Mouse (Mus musculus) neural tube, embryonic 13.5 days (tissue): ENCODE results near the gene Mafk. TPM values are rescaled to one million over a fixed set of nuclear protein-coding genes. Genes with fewer than 3 reads are reported as not detected.

Experiments
- microRNA-seq: library from miRNA; unstranded; fragments of <30 nt; microRNA quantifications from one replicate; pipeline ENCODE4, GENCODE M21; 2016
- polyA plus RNA-seq: library from polyadenylated mRNA; unstranded; fragments of >200 nt; fragmentation: Nextera tagmentation; extraction: Ambion mirVana; gene quantifications from 2 replicates; pipeline ENCODE4 v1.2.1, GENCODE M21; 2015

Mafk gene
- polyA plus RNA-seq, 1 experiment from 2014 or later, result 12.1 TPM

Small RNAs within 50 kb of the gene (microRNA-seq; reads per million reads assigned to microRNA genes)
- 0.44 reads per million for gene Mir7037

Other genes with a start within 250 kb of the Mafk start
- gene Uncx, start 248.0 kb upstream of the Mafk start, polyA plus RNA-seq, result 43.3 and 46.4 TPM in 2 replicates
- gene Micall2, start 55.2 kb upstream of the Mafk start, polyA plus RNA-seq, result 6.2 and 6.3 TPM in 2 replicates
- gene Ints1, start 15.8 kb upstream of the Mafk start, polyA plus RNA-seq, result 24.3 and 27.1 TPM in 2 replicates
- gene Tmem184a, start 28.4 kb downstream of the Mafk start, polyA plus RNA-seq, result 0.23 and 0.64 TPM in 2 replicates
- not detected in 2 replicates for gene Gm26938, start 34.9 kb downstream of the Mafk start, polyA plus RNA-seq
- 66.6 and 70.3 TPM in 2 replicates for gene Psmg3, start 35.4 kb downstream of the Mafk start, polyA plus RNA-seq
- gene Elfn1, start 116.4 kb downstream of the Mafk start, polyA plus RNA-seq, result 3.3 and 4.0 TPM in 2 replicates